Mouse (Mus musculus): ENCODE measurements around the gene Gm49776.

DNA sequence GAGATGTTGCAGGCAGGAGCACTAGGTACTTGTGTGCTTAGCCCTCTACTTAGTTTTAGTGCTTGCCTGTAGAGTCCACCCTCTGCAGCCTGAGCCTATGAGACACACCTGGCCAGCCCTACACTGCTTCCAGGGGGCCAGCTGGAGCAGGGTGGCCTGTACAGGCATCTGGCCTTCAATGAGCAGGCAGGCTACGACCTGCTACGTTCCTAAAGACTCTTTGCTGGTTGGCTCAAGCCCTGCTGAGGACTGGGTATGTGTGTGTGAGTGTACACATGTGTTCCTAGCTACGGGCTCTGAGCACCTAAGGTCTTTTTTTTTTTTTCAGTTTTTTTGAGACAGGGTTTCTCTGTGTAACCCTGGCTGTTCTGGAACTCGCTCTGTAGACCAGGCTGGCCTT, 26.7 kb downstream of the Gm49776 start:
- TF ChIP-seq GATA1 (IDR thresholded peaks at IDR 0.05; ENCODE audit: borderline replicate concordance, low read length): no peak
- no peak for TF ChIP-seq FLI1 (IDR thresholded peaks at IDR 0.05; ENCODE audit: low read length)
